Mouse (Mus musculus) kidney, adult 2 months (tissue): Measurements from ENCODE around the gene Gm4791.

Source experiments
- CTCF ChIP-seq: fragments of 200-500 bp; conservative IDR thresholded peaks from 2 replicates; pipeline ENCODE4 v1.5.1; 2011; ENCODE audit warnings: low read depth, mild to moderate bottlenecking, control low read depth, low read length, moderate library complexity, mixed read lengths; ENCODE audit not compliant: insufficient read depth, insufficient read length
- POLR2A ChIP-seq: fragments of 200-500 bp; IDR thresholded peaks from one replicate; pipeline ENCODE4 v1.6.1; 2011; ENCODE audit warnings: low read depth, low read length, control low read depth

DNA sequence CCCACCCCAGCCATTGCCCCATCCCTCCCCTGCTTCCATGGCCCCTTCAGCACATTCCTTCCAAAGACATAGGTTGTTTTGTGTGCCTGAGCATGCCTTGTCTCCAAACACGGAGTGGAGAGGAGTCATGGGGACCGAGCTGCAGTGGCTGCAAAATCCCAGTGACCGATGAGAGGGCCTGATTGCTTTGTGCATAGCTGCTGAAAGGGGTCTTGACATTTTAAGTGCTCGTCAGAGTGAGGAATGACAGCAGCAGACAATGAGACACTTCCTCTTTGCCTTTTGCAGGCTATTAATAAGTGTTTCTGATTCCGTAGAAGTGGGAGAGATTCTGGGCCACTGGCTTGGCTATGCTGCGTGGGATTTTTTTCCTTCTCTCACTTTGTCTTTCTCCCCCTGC, 29.6 kb upstream of the Gm4791 start:
- TF ChIP-seq CTCF, result no peak
- no peak for TF ChIP-seq POLR2A
